Mouse (Mus musculus) bone marrow, adult 2 months (tissue): ENCODE measurements around the gene Ctnnbl1. TPM values are rescaled to one million over a fixed set of nuclear protein-coding genes. Genes with fewer than 3 reads are reported as not detected.

Experiments used
- H3K27ac ChIP-seq: fragments of 200-500 bp; 2 replicates; pipeline ENCODE4 v1.5.1; 2012; ENCODE audit warnings: low read depth, mild to moderate bottlenecking, control low read depth, inconsistent platforms, low read length; ENCODE audit not compliant: control insufficient read depth, poor library complexity, insufficient read depth
- H3K4me1 ChIP-seq: fragments of 200-500 bp; 2 replicates; pipeline ENCODE4 v1.6.1; 2011; ENCODE audit warnings: low read length; ENCODE audit not compliant: control insufficient read depth, insufficient read depth
- H3K4me3 ChIP-seq: fragments of 200-500 bp; replicated peaks from 2 replicates; pipeline ENCODE3; 2011; ENCODE audit warnings: mild to moderate bottlenecking, low read depth, low read length, control low read depth; ENCODE audit not compliant: control insufficient read depth
- CTCF ChIP-seq: fragments of 200-500 bp; IDR thresholded peaks from 2 replicates; pipeline ENCODE4 v1.5.1; 2011; ENCODE audit warnings: low read length, control low read depth; ENCODE audit not compliant: control insufficient read depth, insufficient read depth
- POLR2A ChIP-seq: fragments of 200-500 bp; IDR thresholded peaks from 2 replicates; pipeline ENCODE4 v1.6.1; 2011; ENCODE audit warnings: low read depth, mild to moderate bottlenecking, control low read depth, low read length, borderline replicate concordance; ENCODE audit not compliant: control insufficient read depth
- WGBS: fragments of 180-500 bp; shearing (Covaris S2); methylation state at CpG from one replicate; pipeline ENCODE4 v1.1.7; 2018; 5-methylcytosine and 5-hydroxymethylcytosine counted together
- polyA plus RNA-seq: library from polyadenylated mRNA; stranded (reverse); fragments of >200 nt; gene quantifications from 2 replicates; pipeline ENCODE4 v1.2.4, GENCODE M21; 2011; ENCODE audit warnings: low replicate concordance; ENCODE audit not compliant: missing spikeins, insufficient read depth, insufficient read length

Gene Ctnnbl1
- polyA plus RNA-seq, 1 experiment, result 17.4 TPM

DNA sequence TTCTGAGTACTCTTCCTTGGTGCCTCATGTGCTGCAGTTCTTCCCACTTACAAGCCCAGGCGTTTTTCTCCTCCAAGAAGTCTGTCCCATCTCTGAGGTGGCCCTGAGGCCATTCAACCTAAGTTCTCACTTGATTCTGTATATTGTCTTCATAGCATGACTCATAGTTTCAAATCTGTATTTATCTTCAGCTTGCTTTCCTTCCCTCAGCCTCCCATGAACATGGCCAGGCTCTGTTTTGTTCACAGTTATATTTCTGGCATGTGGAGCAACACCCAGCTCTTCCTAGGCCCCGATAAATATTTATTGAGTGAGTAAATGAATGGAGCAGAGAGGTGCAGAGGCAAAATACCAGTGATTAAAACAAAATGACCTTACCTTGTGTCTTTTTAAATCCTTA is 38.8 kb downstream of the Ctnnbl1 start:
- no peak overlapping the region for H3K4me3 ChIP-seq
- no peak for TF ChIP-seq CTCF
- TF ChIP-seq POLR2A, result no peak
- H3K4me1 ChIP-seq, result no peaks in the 10 kb centered on the region
- 76% methylated on average over 2 of the region's 2 CpGs for WGBS
- H3K27ac ChIP-seq, result no peak overlapping the region

DNA sequence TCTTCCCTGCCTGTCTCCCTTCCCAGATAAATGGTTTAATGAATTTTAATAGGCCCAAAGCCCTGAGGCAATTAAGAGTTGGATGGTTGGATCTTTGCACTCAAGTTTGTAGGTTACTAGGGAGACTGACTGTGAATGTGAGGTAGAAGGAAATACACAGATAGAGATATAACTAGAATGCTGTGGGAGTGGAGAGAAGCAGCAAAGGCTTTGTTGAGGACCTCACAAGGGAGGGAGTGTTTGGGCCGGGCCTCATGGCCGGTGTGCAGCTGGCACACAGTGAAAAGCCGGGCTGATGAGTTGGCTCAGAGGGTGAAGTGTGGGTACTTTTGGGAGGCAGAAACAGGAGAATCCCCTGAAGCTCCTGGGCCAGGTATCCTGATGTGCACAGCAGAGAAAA is 43.8 kb downstream of the Ctnnbl1 start:
- WGBS, result 90% methylated on average over 3 of the region's 3 CpGs
- no peak for TF ChIP-seq POLR2A
- no peak for TF ChIP-seq CTCF
- no peak overlapping the region for H3K4me3 ChIP-seq
- H3K27ac ChIP-seq, result no peak overlapping the region
- H3K4me1 ChIP-seq, result no peaks in the 10 kb centered on the region

DNA sequence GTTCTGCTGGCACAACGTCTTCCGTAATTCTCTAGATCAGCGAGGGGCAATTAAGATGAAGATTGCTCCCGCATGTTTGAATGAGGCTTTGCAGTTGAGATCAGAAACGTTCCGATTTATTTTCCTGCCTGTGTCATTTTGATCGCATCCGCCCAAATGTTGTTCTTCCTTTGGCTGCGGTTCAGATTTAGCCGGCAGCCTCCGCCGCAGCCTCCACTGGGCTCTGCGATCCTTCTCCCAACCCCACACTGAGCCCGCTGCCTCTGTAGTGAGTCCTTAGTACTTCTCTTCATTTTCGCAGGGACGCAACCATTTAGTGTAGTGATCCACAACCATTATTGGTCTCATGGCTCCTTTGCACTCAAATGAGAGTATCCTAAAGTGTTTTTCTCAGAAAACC is 46.0 kb downstream of the Ctnnbl1 start:
- H3K4me1 ChIP-seq, result no peaks in the 10 kb centered on the region
- 91% methylated on average over 16 of the region's 16 CpGs for WGBS
- TF ChIP-seq CTCF (no peak), POLR2A (no peak)

DNA sequence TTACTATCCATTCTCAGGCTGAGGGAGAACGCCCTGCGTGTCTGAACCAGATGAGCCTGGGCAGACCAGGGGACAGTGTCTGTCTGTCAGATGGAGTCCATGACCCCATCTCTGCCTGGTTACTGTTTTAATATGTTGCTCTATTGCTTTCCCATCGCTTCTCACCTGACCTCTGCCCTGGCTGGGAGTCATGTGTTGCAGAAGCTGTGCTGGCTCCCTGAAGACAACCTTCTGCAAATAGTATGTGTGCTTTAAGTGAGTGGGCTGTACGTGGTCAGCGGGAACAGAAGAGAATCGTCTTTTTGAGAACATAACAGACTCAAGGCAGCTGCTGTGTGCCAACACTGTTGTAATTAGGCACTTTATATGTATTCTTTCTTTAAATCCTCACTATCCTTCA is 47.0 kb downstream of the Ctnnbl1 start:
- no peaks in the 10 kb centered on the region for H3K4me1 ChIP-seq
- 87% methylated on average over 6 of the region's 6 CpGs for WGBS
- H3K4me3 ChIP-seq, result no peak overlapping the region
- no peak overlapping the region for H3K27ac ChIP-seq
- no peak for TF ChIP-seq POLR2A
- no peak for TF ChIP-seq CTCF

More for the DNA sequence above, 46.0 kb downstream of the Ctnnbl1 start:
- Histone ChIP-seq H3K27ac (no peak overlapping the region), H3K4me3 (no peak overlapping the region)

DNA sequence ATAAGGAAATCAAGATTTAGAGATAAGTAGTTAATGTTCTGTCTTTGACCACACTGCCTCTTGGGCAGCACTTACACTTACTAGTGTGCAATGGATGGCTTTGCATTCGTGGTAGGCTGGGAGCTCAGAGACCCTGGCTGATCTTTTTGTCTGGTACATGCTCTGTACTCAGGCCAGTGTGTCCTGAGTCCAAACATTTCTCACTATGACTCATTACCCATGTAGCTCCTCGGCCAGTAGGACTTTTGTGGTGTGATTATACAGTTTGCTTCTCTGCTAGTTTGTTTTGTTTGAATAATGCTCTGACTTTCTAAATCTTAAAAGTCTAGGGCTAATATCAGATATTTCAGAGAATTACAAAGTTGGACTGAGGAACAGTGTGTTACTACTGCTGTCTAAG is 47.4 kb downstream of the Ctnnbl1 start:
- Histone ChIP-seq H3K27ac (no peak overlapping the region), H3K4me3 (no peak overlapping the region), H3K4me1 (no peaks in the 10 kb centered on the region)
- TF ChIP-seq POLR2A (no peak), CTCF (no peak)
- 78% methylated on average over 2 of the region's 2 CpGs for WGBS

DNA sequence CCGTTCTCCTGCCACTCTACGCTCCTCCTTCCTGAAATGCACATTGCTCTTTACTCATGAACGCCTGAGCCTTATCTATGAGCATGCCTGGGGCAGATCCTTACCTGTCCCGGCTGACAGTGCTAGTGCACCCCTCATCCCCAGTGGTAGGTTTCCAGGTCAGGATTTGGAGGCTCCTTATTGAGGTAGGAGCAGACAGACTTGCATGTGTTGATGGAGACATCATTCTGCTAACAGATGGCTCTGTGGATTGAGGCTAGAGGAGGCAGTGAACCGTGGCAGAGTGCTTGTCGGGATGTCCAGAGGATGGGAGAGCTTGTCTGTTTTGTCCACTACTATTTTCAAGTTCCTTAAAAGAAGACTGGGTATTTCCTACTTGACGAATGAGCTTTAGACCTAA is 52.0 kb downstream of the Ctnnbl1 start:
- no peak overlapping the region for H3K27ac ChIP-seq
- H3K4me1 ChIP-seq, result no peaks in the 10 kb centered on the region; the same call in 1 of the 2 replicates
- no peak overlapping the region for H3K4me3 ChIP-seq
- WGBS, result 84% methylated on average over 7 of the region's 7 CpGs
- no peak for TF ChIP-seq POLR2A
- no peak for TF ChIP-seq CTCF

DNA sequence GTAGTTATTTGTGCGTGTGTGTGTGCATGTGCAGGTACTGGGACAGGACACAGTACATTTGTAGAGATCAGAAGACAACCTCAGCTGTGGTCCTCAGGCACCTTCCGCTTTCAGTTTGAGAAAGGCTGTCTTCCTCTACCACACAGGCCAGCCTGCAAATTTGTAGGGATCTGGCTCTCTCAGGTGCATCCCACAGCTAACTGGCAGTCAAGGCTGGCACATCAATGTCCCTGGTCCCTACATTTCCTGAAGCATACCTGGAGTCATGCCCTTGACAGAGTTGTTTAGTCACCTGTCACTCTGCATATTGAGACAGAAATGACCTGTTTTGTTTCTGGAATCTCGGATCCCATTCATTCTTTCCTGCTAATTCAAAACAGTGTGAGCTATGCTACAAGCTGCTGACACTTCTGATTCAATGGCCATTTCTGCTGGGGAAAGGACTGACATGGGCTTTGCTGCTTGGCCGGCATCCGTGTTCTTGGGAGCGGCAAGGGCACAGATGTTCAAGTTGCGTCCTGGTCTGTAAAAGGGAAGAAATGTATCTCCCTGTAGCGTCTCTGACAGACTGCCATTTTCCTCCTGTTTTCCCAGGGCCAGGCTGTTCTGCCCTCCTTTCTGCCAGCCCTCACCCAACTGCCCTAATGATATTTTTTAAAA is 53.8 kb downstream of the Ctnnbl1 start:
- 90% methylated on average over 8 of the region's 8 CpGs for WGBS
- no peak overlapping the region for H3K27ac ChIP-seq
- TF ChIP-seq POLR2A (no peak), CTCF (no peak)
- no peaks in the 10 kb centered on the region; the same call in 1 of the 2 replicates for H3K4me1 ChIP-seq
- H3K4me3 ChIP-seq, result no peak overlapping the region

DNA sequence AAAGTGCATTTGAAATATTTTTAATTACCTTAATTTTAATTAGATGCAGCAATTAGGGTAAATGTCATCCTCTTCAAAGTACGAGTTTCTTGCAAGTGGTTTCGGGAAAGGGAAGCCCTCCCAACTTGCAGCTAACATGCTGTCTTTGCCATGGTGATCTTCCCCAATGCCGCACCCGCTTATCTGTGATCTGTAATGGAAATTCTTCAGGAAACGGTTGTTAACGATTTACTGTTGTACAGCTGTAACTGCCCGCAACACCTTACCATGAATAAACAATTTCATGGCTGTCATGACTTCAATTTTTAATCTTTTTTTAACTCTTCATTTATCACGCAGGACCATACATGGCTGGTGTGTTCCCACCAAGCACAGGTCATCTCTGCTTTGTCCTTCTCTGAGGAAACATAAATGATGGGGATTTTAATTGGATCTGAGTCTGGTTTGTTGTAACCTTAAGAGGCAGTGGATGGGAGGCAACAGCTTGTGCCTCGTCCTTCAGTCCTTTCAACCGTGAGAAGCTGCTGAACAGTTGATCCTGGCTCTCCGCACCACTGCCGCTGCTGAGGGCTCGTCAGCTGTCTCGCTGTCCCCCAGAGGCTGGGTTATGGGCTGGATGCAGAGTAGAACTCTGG is 54.4 kb downstream of the Ctnnbl1 start:
- Histone ChIP-seq H3K4me3 (no peak overlapping the region), H3K4me1 (no peaks in the 10 kb centered on the region; the same call in 1 of the 2 replicates), H3K27ac (no peak overlapping the region)
- TF ChIP-seq CTCF, result no peak
- TF ChIP-seq POLR2A, result no peak
- WGBS, result 88% methylated on average over 14 of the region's 14 CpGs
